Mouse (Mus musculus) stomach, embryonic 16.5 days (tissue): Measurements from ENCODE around the gene Cacfd1. TPM values are rescaled to one million over a fixed set of nuclear protein-coding genes. Genes with fewer than 3 reads are reported as not detected.

Source experiments
- ATAC-seq: fragments of 200-750 bp; cut with Nextera tagmentation; 2 replicates; pipeline ENCODE4 v1.8.0; 2017; ENCODE audit warnings: moderate number of reproducible peaks, moderate TSS enrichment; ENCODE audit not compliant: insufficient read depth, low FRiP score
- H3K27ac ChIP-seq: fragments of 300-500 bp; sonication (generic); 2 replicates; pipeline ENCODE4 v1.5.1; 2014; ENCODE audit warnings: low read length
- H3K27me3 ChIP-seq: fragments of 300-500 bp; sonication (generic); 2 replicates; pipeline ENCODE4 v1.6.1; 2014; ENCODE audit warnings: low read length, control low read depth, mixed read lengths; ENCODE audit not compliant: control insufficient read depth, insufficient read depth
- H3K36me3 ChIP-seq: fragments of 300-500 bp; sonication (generic); 2 replicates; pipeline ENCODE4 v1.6.1; 2014; ENCODE audit warnings: low read length; ENCODE audit not compliant: control insufficient read depth, insufficient read depth
- H3K4me1 ChIP-seq: fragments of 300-500 bp; sonication (generic); 2 replicates; pipeline ENCODE4 v1.6.1; 2014; ENCODE audit warnings: low read length, control low read depth, mixed read lengths; ENCODE audit not compliant: control insufficient read depth, insufficient read depth
- H3K4me2 ChIP-seq: fragments of 300-500 bp; sonication (generic); 2 replicates; pipeline ENCODE4 v1.6.1; 2014; ENCODE audit warnings: low read depth, low read length, mixed read lengths
- H3K4me3 ChIP-seq: fragments of 300-500 bp; sonication (generic); replicated peaks from 2 replicates; pipeline ENCODE4 v1.5.1; 2014; ENCODE audit warnings: mild to moderate bottlenecking, low read length
- H3K9ac ChIP-seq: fragments of 300-500 bp; sonication (generic); 2 replicates; pipeline ENCODE4 v1.6.1; 2014; ENCODE audit warnings: low read length
- H3K9me3 ChIP-seq: fragments of 300-500 bp; sonication (generic); replicated peaks from 2 replicates; pipeline ENCODE4 v1.6.1; 2016; ENCODE audit warnings: low read length, control low read depth; ENCODE audit not compliant: control insufficient read depth
- WGBS: fragments of 180-500 bp; shearing (Covaris S2); extraction: QIAGEN DNeasy Blood & Tissue Kit; methylation state at CpG from one replicate; pipeline ENCODE4 v1.1.7; 2014; 5-methylcytosine and 5-hydroxymethylcytosine counted together
- polyA plus RNA-seq: library from polyadenylated mRNA; unstranded; fragments of >200 nt; fragmentation: Nextera tagmentation; extraction: Ambion mirVana; gene quantifications from 2 replicates; pipeline ENCODE4 v1.2.1, GENCODE M21; 2015

Gene Cacfd1
- polyA plus RNA-seq, 1 experiment from 2014 or later, result 60.7 TPM

- H3K9ac ChIP-seq, result no peak overlapping the region
- no peak overlapping the region for H3K4me2 ChIP-seq
- no peaks in the 10 kb centered on the region for H3K36me3 ChIP-seq
- H3K9me3 ChIP-seq, result no peaks in the 10 kb centered on the region
- no peak overlapping the region for H3K27ac ChIP-seq
- no peak overlapping the region for H3K4me3 ChIP-seq
- WGBS, result 80% methylated on average over 5 of the region's 5 CpGs
- no peaks in the 10 kb centered on the region for H3K4me1 ChIP-seq
- no peak for ATAC-seq
- no peaks in the 10 kb centered on the region for H3K27me3 ChIP-seq
Observed at GRCm38 (mm10) chr2:26984640-26985039, 25.1 kb upstream of the Cacfd1 start.

GRCm38 (mm10) chr2:26993936-26994335 lies 15.8 kb upstream of the Cacfd1 start:
- no peaks in the 10 kb centered on the region for H3K27me3 ChIP-seq
- no peak overlapping the region for H3K4me3 ChIP-seq
- 70% methylated on average over 3 of the region's 3 CpGs for WGBS
- no peak for ATAC-seq
- H3K36me3 ChIP-seq, result no peaks in the 10 kb centered on the region
- no peak overlapping the region for H3K4me2 ChIP-seq
- no peaks in the 10 kb centered on the region for H3K4me1 ChIP-seq
- no peaks in the 10 kb centered on the region for H3K9me3 ChIP-seq
- no peak overlapping the region for H3K9ac ChIP-seq
- no peak overlapping the region for H3K27ac ChIP-seq

- H3K36me3 ChIP-seq, result no peaks in the 10 kb centered on the region
- no peaks in the 10 kb centered on the region for H3K4me1 ChIP-seq
- H3K9ac ChIP-seq, result no peak overlapping the region
- H3K9me3 ChIP-seq, result no peaks in the 10 kb centered on the region
- H3K27ac ChIP-seq, result no peak overlapping the region
- 85% methylated on average over 1 of the region's 1 CpGs for WGBS
- no peak overlapping the region for H3K4me3 ChIP-seq
- no peak overlapping the region for H3K4me2 ChIP-seq
- no peak for ATAC-seq
- no peaks in the 10 kb centered on the region for H3K27me3 ChIP-seq
Observed at GRCm38 (mm10) chr2:26997498-26997897, 12.2 kb upstream of the Cacfd1 start.

- WGBS, result 81% methylated on average over 6 of the region's 7 CpGs
- H3K36me3 ChIP-seq, result no peaks in the 10 kb centered on the region
- no peak overlapping the region for H3K4me2 ChIP-seq
- no peak for ATAC-seq
- no peak overlapping the region for H3K4me3 ChIP-seq
- H3K27ac ChIP-seq, result no peak overlapping the region
- H3K9ac ChIP-seq, result no peak overlapping the region
- H3K27me3 ChIP-seq, result no peaks in the 10 kb centered on the region
- no peaks in the 10 kb centered on the region for H3K9me3 ChIP-seq
- H3K4me1 ChIP-seq, result no peaks in the 10 kb centered on the region
Observed at GRCm38 (mm10) chr2:26997993-26998392, 11.7 kb upstream of the Cacfd1 start.

- Histone ChIP-seq H3K4me2 (no peak overlapping the region), H3K36me3 (no peaks in the 10 kb centered on the region), H3K4me1 (peaks cover 13% of the 10 kb centered on the region), H3K27me3 (no peaks in the 10 kb centered on the region), H3K9me3 (no peaks in the 10 kb centered on the region), H3K9ac (no peak overlapping the region), H3K27ac (no peak overlapping the region), H3K4me3 (no peak overlapping the region)
- ATAC-seq, result no peak
- 67% methylated on average over 4 of the region's 4 CpGs for WGBS
Observed at GRCm38 (mm10) chr2:27006255-27006654, 3.5 kb upstream of the Cacfd1 start.

- Histone ChIP-seq H3K4me2 (no peak overlapping the region), H3K27ac (no peak overlapping the region), H3K27me3 (no peaks in the 10 kb centered on the region), H3K9me3 (no peaks in the 10 kb centered on the region), H3K9ac (no peak overlapping the region), H3K36me3 (no peaks in the 10 kb centered on the region), H3K4me1 (peaks cover 18% of the 10 kb centered on the region), H3K4me3 (no peak overlapping the region)
- no peak for ATAC-seq
- 68% methylated on average over 7 of the region's 7 CpGs for WGBS
Observed at GRCm38 (mm10) chr2:27007701-27008100, 2.0 kb upstream of the Cacfd1 start.

- Histone ChIP-seq H3K9ac (no peak overlapping the region), H3K4me3 (no peak overlapping the region), H3K4me1 (no peaks in the 10 kb centered on the region), H3K36me3 (peaks cover 19% of the 10 kb centered on the region), H3K27me3 (no peaks in the 10 kb centered on the region), H3K27ac (no peak overlapping the region), H3K9me3 (no peaks in the 10 kb centered on the region), H3K4me2 (no peak overlapping the region)
- peak; percentile 56 for ATAC-seq
- 49% methylated on average over 5 of the region's 5 CpGs for WGBS
Observed at GRCm38 (mm10) chr2:27017802-27018201, 8.1 kb downstream of the Cacfd1 start.

GRCm38 (mm10) chr2:27019530-27019929 lies 9.8 kb downstream of the Cacfd1 start:
- H3K9ac ChIP-seq, result no peak overlapping the region
- WGBS, result 88% methylated on average over 2 of the region's 2 CpGs
- H3K9me3 ChIP-seq, result no peaks in the 10 kb centered on the region
- no peak overlapping the region for H3K4me3 ChIP-seq
- H3K4me1 ChIP-seq, result no peaks in the 10 kb centered on the region
- peaks cover 17% of the 10 kb centered on the region for H3K36me3 ChIP-seq
- H3K27me3 ChIP-seq, result no peaks in the 10 kb centered on the region
- H3K4me2 ChIP-seq, result no peak overlapping the region
- H3K27ac ChIP-seq, result no peak overlapping the region
- no peak for ATAC-seq

- ATAC-seq, result no peak
- no peaks in the 10 kb centered on the region for H3K27me3 ChIP-seq
- WGBS, result 53% methylated on average over 1 of the region's 1 CpGs
- H3K4me3 ChIP-seq, result no peak overlapping the region
- H3K9ac ChIP-seq, result no peak overlapping the region
- no peaks in the 10 kb centered on the region for H3K4me1 ChIP-seq
- H3K36me3 ChIP-seq, result peaks cover 8% of the 10 kb centered on the region
- H3K9me3 ChIP-seq, result no peaks in the 10 kb centered on the region
- H3K27ac ChIP-seq, result no peak overlapping the region
- no peak overlapping the region for H3K4me2 ChIP-seq
Observed at GRCm38 (mm10) chr2:27021103-27021502, 11.4 kb downstream of the Cacfd1 start.

GRCm38 (mm10) chr2:27022612-27023011 lies 12.9 kb downstream of the Cacfd1 start:
- Histone ChIP-seq H3K27ac (no peak overlapping the region), H3K4me1 (no peaks in the 10 kb centered on the region), H3K9me3 (no peaks in the 10 kb centered on the region), H3K9ac (no peak overlapping the region), H3K4me3 (no peak overlapping the region), H3K27me3 (0 out of 2 replicates have a peak, but pooled peaks cover 3% of the 10 kb centered on the region), H3K36me3 (peaks cover 7% of the 10 kb centered on the region; the same call in 1 of the 2 replicates), H3K4me2 (no peak overlapping the region)
- 78% methylated on average over 6 of the region's 6 CpGs for WGBS
- ATAC-seq, result no peak
